Mouse (Mus musculus): ENCODE results near the gene Draxin.

GRCm38 (mm10) chr4:148052976-148053375 lies 77.5 kb downstream of the Draxin start:
- TF ChIP-seq CTCF (IDR thresholded peaks at IDR 0.05; ENCODE audit: low read depth) (no peak), EP300 (IDR thresholded peaks at IDR 0.05; ENCODE audit: low read depth) (no peak)
